ENCODE assay signal across 10 mouse cellular contexts in the genomic region with DNA sequence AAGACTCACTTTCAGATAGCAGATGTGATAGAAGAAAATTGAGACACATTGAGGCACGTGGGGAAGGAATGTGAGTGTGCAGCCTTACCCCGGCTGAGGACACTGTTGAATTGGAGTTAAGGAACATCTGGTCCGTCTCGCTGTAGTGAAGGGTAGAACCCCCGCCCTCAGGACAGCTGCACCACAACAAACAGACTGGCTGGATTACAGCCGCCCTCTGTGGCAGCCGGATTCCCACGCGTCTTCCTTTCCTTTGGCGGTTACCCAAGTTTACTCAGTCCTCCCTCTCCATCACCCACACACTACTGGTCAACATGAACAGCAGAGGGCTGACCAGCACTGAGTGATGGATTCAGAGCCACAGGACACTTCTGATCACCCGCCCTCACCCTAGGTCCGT.
DNase-seq lines count a peak whose midpoint lies in the region; ATAC-seq and TF ChIP-seq lines count a peak whose summit lies in the region.
"Had no signal": no experiment of that assay in that cellular context is flagged by ENCODE, and none has a peak within 500 bp of the region (broad histone marks: within the 10 kb centered on the region; RNA-seq: fewer than 3 reads in every experiment).

No protein-coding gene starts in this region.

- ATAC-seq in neural tube, embryonic 14.5 days (ENCODE audit: low read depth): peak; percentile 51; the same call in 1 of the 2 replicates
- no peak; the same call in 1 of the 2 replicates for ATAC-seq in neural tube, embryonic 15.5 days (ENCODE audit: low FRiP score)
- ATAC-seq in heart, embryonic 14.5 days (ENCODE audit: insufficient number of reproducible peaks, insufficient read depth, low FRiP score, low read depth): 0 out of 2 replicates have a peak, but pooled peaks have one; percentile 31
- peak; percentile 89 for ATAC-seq in stomach, embryonic 15.5 days (ENCODE audit: insufficient read depth, low FRiP score, low read depth)
- no peak for ATAC-seq in erythroblast, adult 5-6 weeks (replicated peaks; ENCODE audit: low FRiP score, poor library complexity, severe bottlenecking)

- H3K36me3 ChIP-seq in neural tube, embryonic 14.5 days (ENCODE audit: control insufficient read depth, insufficient read depth, low read length): no peaks in the 10 kb centered on the region
- no peaks in the 10 kb centered on the region for H3K36me3 ChIP-seq in neural tube, embryonic 15.5 days
- no peaks in the 10 kb centered on the region for H3K36me3 ChIP-seq in heart, embryonic 14.5 days (ENCODE audit: control insufficient read depth, insufficient read depth, low read length)
- H3K36me3 ChIP-seq in stomach, embryonic 15.5 days: no peaks in the 10 kb centered on the region
- H3K36me3 ChIP-seq: G1E; liver, embryonic 15.5 days had no signal

- no peak overlapping the region for H3K4me2 ChIP-seq in neural tube, embryonic 14.5 days (ENCODE audit: low read depth, low read length)
- H3K4me2 ChIP-seq in neural tube, embryonic 15.5 days: no peak overlapping the region
- H3K4me2 ChIP-seq in heart, embryonic 14.5 days (ENCODE audit: low read length): no peak overlapping the region
- H3K4me2 ChIP-seq in stomach, embryonic 15.5 days: no peak overlapping the region
- H3K4me2 ChIP-seq: liver, embryonic 15.5 days had no signal

- TF ChIP-seq CTCF in layer of hippocampus, adult 2 months (conservative IDR thresholded peaks at IDR 0.05): no peak

- no peaks in the 10 kb centered on the region for H3K9me3 ChIP-seq in neural tube, embryonic 14.5 days (ENCODE audit: control insufficient read depth, low read length)
- H3K9me3 ChIP-seq in neural tube, embryonic 15.5 days (replicated peaks): no peaks in the 10 kb centered on the region
- H3K9me3 ChIP-seq in heart, embryonic 14.5 days (ENCODE audit: control insufficient read depth, low read length): no peaks in the 10 kb centered on the region
- no peaks in the 10 kb centered on the region for H3K9me3 ChIP-seq in stomach, embryonic 15.5 days
- H3K9me3 ChIP-seq: G1E; liver, embryonic 15.5 days had no signal

- DNase-seq in kidney, postnatal 36 days: peak; percentile 19 to 22
- no peak for DNase-seq in layer of hippocampus, adult 8-10 months (ENCODE audit: low spot score in 2 of 2)
- DNase-seq in layer of hippocampus, adult 2 months (ENCODE audit: low spot score in 2 of 2): no peak

- no peaks in the 10 kb centered on the region for H3K4me1 ChIP-seq in neural tube, embryonic 14.5 days (ENCODE audit: control insufficient read depth, insufficient read depth, low read length)
- no peaks in the 10 kb centered on the region for H3K4me1 ChIP-seq in neural tube, embryonic 15.5 days
- no peaks in the 10 kb centered on the region for H3K4me1 ChIP-seq in heart, embryonic 14.5 days (ENCODE audit: control insufficient read depth in 2 of 2, insufficient read depth in 2 of 2, low read length in 2 of 2)
- 0 out of 2 replicates have a peak, but pooled peaks cover 4% of the 10 kb centered on the region for H3K4me1 ChIP-seq in stomach, embryonic 15.5 days
- H3K4me1 ChIP-seq: liver, embryonic 15.5 days had no signal

- no peak overlapping the region for H3K27ac ChIP-seq in neural tube, embryonic 14.5 days (ENCODE audit: low read depth, low read length)
- no peak overlapping the region for H3K27ac ChIP-seq in neural tube, embryonic 15.5 days (replicated peaks)
- H3K27ac ChIP-seq in heart, embryonic 14.5 days (replicated peaks in 1 of 2; ENCODE audit: control insufficient read depth in 1 of 2, insufficient read depth in 1 of 2, low read depth in 2 of 2, low read length in 2 of 2): no peak overlapping the region
- H3K27ac ChIP-seq in stomach, embryonic 15.5 days: no peak overlapping the region
- no peak overlapping the region for H3K27ac ChIP-seq in layer of hippocampus, adult 2 months
- H3K27ac ChIP-seq: liver, embryonic 15.5 days had no signal

- no peak overlapping the region for H3K4me3 ChIP-seq in neural tube, embryonic 14.5 days (ENCODE audit: low read depth, low read length)
- H3K4me3 ChIP-seq in neural tube, embryonic 15.5 days (replicated peaks): no peak overlapping the region
- H3K4me3 ChIP-seq in heart, embryonic 14.5 days (ENCODE audit: control insufficient read depth in 1 of 2, insufficient read depth in 1 of 2, low read depth in 1 of 2, low read length in 2 of 2): no peak overlapping the region
- H3K4me3 ChIP-seq in stomach, embryonic 15.5 days (replicated peaks): no peak overlapping the region
- H3K4me3 ChIP-seq in layer of hippocampus, adult 2 months: no peak overlapping the region
- H3K4me3 ChIP-seq: liver, embryonic 15.5 days had no signal

- H3K9ac ChIP-seq in neural tube, embryonic 14.5 days (replicated peaks; ENCODE audit: low read depth, low read length): no peak overlapping the region
- H3K9ac ChIP-seq in neural tube, embryonic 15.5 days (replicated peaks): no peak overlapping the region
- H3K9ac ChIP-seq in heart, embryonic 14.5 days (ENCODE audit: low read length): no peak overlapping the region
- H3K9ac ChIP-seq in stomach, embryonic 15.5 days: no peak overlapping the region
- H3K9ac ChIP-seq: liver, embryonic 15.5 days had no signal

- no peaks in the 10 kb centered on the region for H3K27me3 ChIP-seq in neural tube, embryonic 14.5 days (ENCODE audit: control insufficient read depth, insufficient read depth, low read length)
- H3K27me3 ChIP-seq in neural tube, embryonic 15.5 days (replicated peaks): no peaks in the 10 kb centered on the region
- no peaks in the 10 kb centered on the region for H3K27me3 ChIP-seq in heart, embryonic 14.5 days (ENCODE audit: control insufficient read depth, insufficient read depth, low read length)
- no peaks in the 10 kb centered on the region for H3K27me3 ChIP-seq in stomach, embryonic 15.5 days (replicated peaks)
- H3K27me3 ChIP-seq: liver, embryonic 15.5 days had no signal

- WGBS in neural tube, embryonic 14.5 days: 81% methylated on average over 12 of the region's 12 CpGs
- WGBS in neural tube, embryonic 15.5 days: 76% methylated on average over 12 of the region's 12 CpGs
- 73% methylated on average over 12 of the region's 12 CpGs for WGBS in heart, embryonic 14.5 days
- WGBS in stomach, embryonic 15.5 days: 41% methylated on average over 12 of the region's 12 CpGs

Comparison
In these comparisons a context has a peak if more than half of its experiments do, and no peak if none do; other contexts are left out.
1. ATAC-seq: peak in neural tube, embryonic 14.5 days (single experiment), heart, embryonic 14.5 days (single experiment) and stomach, embryonic 15.5 days (single experiment); none in neural tube, embryonic 15.5 days (single experiment) and erythroblast, adult 5-6 weeks (single experiment).
2. DNase-seq: peak in kidney, postnatal 36 days (2 of 2); none in layer of hippocampus, adult 8-10 months (0 of 2) and layer of hippocampus, adult 2 months (0 of 2).